In genomic region chr17:3650377-3650776, GRCm38 (mm10) we compare ENCODE assay signal across 28 mouse cellular contexts. TPM values are rescaled to one million over a fixed set of nuclear protein-coding genes. Genes with fewer than 3 reads are reported as not detected.
DNase-seq lines count a peak whose midpoint lies in the region; ATAC-seq lines count a peak whose summit lies in the region.
"Had no signal": no experiment of that assay in that cellular context is flagged by ENCODE, and none has a peak within 500 bp of the region (broad histone marks: within the 10 kb centered on the region; RNA-seq: fewer than 3 reads in every experiment).

No protein-coding gene starts in this region.

- no peaks in the 10 kb centered on the region for H3K4me1 ChIP-seq in forebrain, embryonic 14.5 days (ENCODE audit: control insufficient read depth, insufficient read depth, low read length)
- H3K4me1 ChIP-seq in forebrain, embryonic 11.5 days (replicated peaks; ENCODE audit: control insufficient read depth, insufficient read depth, low read length), result no peaks in the 10 kb centered on the region
- H3K4me1 ChIP-seq in midbrain, embryonic 11.5 days (ENCODE audit: control insufficient read depth, insufficient read depth, low read length), result no peaks in the 10 kb centered on the region
- peaks cover 2% of the 10 kb centered on the region for H3K4me1 ChIP-seq in midbrain, embryonic 16.5 days (ENCODE audit: control insufficient read depth, insufficient read depth, low read length)
- H3K4me1 ChIP-seq in midbrain, embryonic 14.5 days (ENCODE audit: control insufficient read depth, insufficient read depth, low read length), result peaks cover 7% of the 10 kb centered on the region
- H3K4me1 ChIP-seq: forebrain, embryonic 15.5 days; hindbrain, embryonic 10.5 days had no signal

- ATAC-seq in forebrain, embryonic 14.5 days, result no peak
- no peak for ATAC-seq in forebrain, embryonic 11.5 days (replicated peaks; ENCODE audit: low FRiP score)
- peak; percentile 55; the same call in 1 of the 2 replicates for ATAC-seq in midbrain, embryonic 11.5 days (ENCODE audit: low FRiP score)
- ATAC-seq in midbrain, embryonic 16.5 days, result no peak
- no peak for ATAC-seq in midbrain, embryonic 14.5 days (ENCODE audit: low FRiP score, low TSS enrichment)
- ATAC-seq: activated CD4-positive, CD25-positive, alpha-beta regulatory T cell, adult 4 months; forebrain, embryonic 15.5 days; hindbrain, postnatal 0 days had no signal

- no peak overlapping the region for H3K4me3 ChIP-seq in forebrain, embryonic 14.5 days (ENCODE audit: low read depth, low read length)
- H3K4me3 ChIP-seq in forebrain, embryonic 11.5 days (ENCODE audit: low read depth, low read length), result no peak overlapping the region
- H3K4me3 ChIP-seq in midbrain, embryonic 11.5 days (ENCODE audit: low read depth, low read length), result no peak overlapping the region
- no peak overlapping the region for H3K4me3 ChIP-seq in midbrain, embryonic 16.5 days (ENCODE audit: low read depth, low read length)
- no peak overlapping the region for H3K4me3 ChIP-seq in midbrain, embryonic 14.5 days (replicated peaks; ENCODE audit: low read depth, low read length)
- H3K4me3 ChIP-seq: forebrain, embryonic 10.5 days; forebrain, embryonic 15.5 days; hindbrain, embryonic 10.5 days had no signal

- no peaks in the 10 kb centered on the region for H3K27me3 ChIP-seq in forebrain, embryonic 14.5 days (replicated peaks; ENCODE audit: control insufficient read depth, insufficient read depth, low read length)
- H3K27me3 ChIP-seq in forebrain, embryonic 11.5 days (ENCODE audit: control insufficient read depth, insufficient read depth, low read length), result no peaks in the 10 kb centered on the region
- no peaks in the 10 kb centered on the region for H3K27me3 ChIP-seq in midbrain, embryonic 11.5 days (ENCODE audit: control insufficient read depth, insufficient read depth, low read length)
- no peaks in the 10 kb centered on the region for H3K27me3 ChIP-seq in midbrain, embryonic 16.5 days (ENCODE audit: control insufficient read depth, insufficient read depth, low read depth, low read length)
- H3K27me3 ChIP-seq in midbrain, embryonic 14.5 days (ENCODE audit: control insufficient read depth, insufficient read depth, low read length), result no peaks in the 10 kb centered on the region
- H3K27me3 ChIP-seq: forebrain, embryonic 15.5 days had no signal

- no peaks in the 10 kb centered on the region for H3K9me3 ChIP-seq in forebrain, embryonic 14.5 days (replicated peaks; ENCODE audit: control insufficient read depth, low read length)
- H3K9me3 ChIP-seq in forebrain, embryonic 11.5 days (ENCODE audit: control insufficient read depth, low read length), result no peaks in the 10 kb centered on the region
- H3K9me3 ChIP-seq in midbrain, embryonic 11.5 days (ENCODE audit: control insufficient read depth, low read length), result no peaks in the 10 kb centered on the region
- H3K9me3 ChIP-seq in midbrain, embryonic 16.5 days (replicated peaks; ENCODE audit: control insufficient read depth, low read length, poor library complexity, severe bottlenecking), result no peaks in the 10 kb centered on the region
- H3K9me3 ChIP-seq in midbrain, embryonic 14.5 days (ENCODE audit: control insufficient read depth, low read length), result no peaks in the 10 kb centered on the region
- H3K9me3 ChIP-seq: forebrain, embryonic 10.5 days; forebrain, embryonic 15.5 days; hindbrain, embryonic 10.5 days had no signal

- WGBS in forebrain, embryonic 14.5 days, result 23% methylated on average over 3 of the region's 3 CpGs
- WGBS in forebrain, embryonic 11.5 days, result 26% methylated on average over 3 of the region's 3 CpGs
- WGBS in midbrain, embryonic 11.5 days, result 20% methylated on average over 3 of the region's 3 CpGs
- 7% methylated on average over 3 of the region's 3 CpGs for WGBS in midbrain, embryonic 16.5 days
- WGBS in midbrain, embryonic 14.5 days, result 9% methylated on average over 3 of the region's 3 CpGs

- H3K9ac ChIP-seq in forebrain, embryonic 14.5 days (ENCODE audit: low read length), result no peak overlapping the region
- no peak overlapping the region for H3K9ac ChIP-seq in forebrain, embryonic 11.5 days (ENCODE audit: low read length)
- H3K9ac ChIP-seq in midbrain, embryonic 11.5 days (ENCODE audit: low read length), result no peak overlapping the region
- no peak overlapping the region for H3K9ac ChIP-seq in midbrain, embryonic 16.5 days (ENCODE audit: low read depth, low read length)
- H3K9ac ChIP-seq in midbrain, embryonic 14.5 days (replicated peaks; ENCODE audit: low read length), result no peak overlapping the region
- H3K9ac ChIP-seq: forebrain, embryonic 15.5 days; hindbrain, embryonic 14.5 days had no signal

- no peaks in the 10 kb centered on the region for H3K36me3 ChIP-seq in forebrain, embryonic 14.5 days (ENCODE audit: control insufficient read depth, insufficient read depth, low read length)
- H3K36me3 ChIP-seq in forebrain, embryonic 11.5 days (ENCODE audit: control insufficient read depth, insufficient read depth, low read length), result no peaks in the 10 kb centered on the region
- no peaks in the 10 kb centered on the region for H3K36me3 ChIP-seq in midbrain, embryonic 11.5 days (ENCODE audit: control insufficient read depth, insufficient read depth, low read length)
- no peaks in the 10 kb centered on the region for H3K36me3 ChIP-seq in midbrain, embryonic 16.5 days (ENCODE audit: control insufficient read depth, insufficient read depth, low read length)
- H3K36me3 ChIP-seq in midbrain, embryonic 14.5 days (ENCODE audit: control insufficient read depth, insufficient read depth, low read length), result no peaks in the 10 kb centered on the region
- H3K36me3 ChIP-seq: forebrain, embryonic 10.5 days; forebrain, embryonic 15.5 days; hindbrain, embryonic 10.5 days had no signal

- peak; percentile 17 for DNase-seq in forebrain, embryonic 14.5 days (ENCODE audit: low spot score)
- no peak for DNase-seq in forebrain, embryonic 11.5 days (ENCODE audit: low spot score)
- DNase-seq in midbrain, embryonic 11.5 days (ENCODE audit: low spot score, missing footprints), result no peak
- DNase-seq in midbrain, embryonic 14.5 days, result peak; percentile 54
- DNase-seq in thymus, postnatal 14 days, result no peak
- no peak for DNase-seq in gastrocnemius, postnatal 25 days
- DNase-seq: adrenal gland, adult 8-10 months; adrenal gland, postnatal 25 days; cerebellum, adult 18-20 months; cerebellum, adult 9-10 months; cerebellum, postnatal 14 days; gastrocnemius, postnatal 36 days; heart, postnatal 36 days had no signal

- no peak overlapping the region for H3K4me2 ChIP-seq in forebrain, embryonic 14.5 days (ENCODE audit: low read length)
- H3K4me2 ChIP-seq in forebrain, embryonic 11.5 days (ENCODE audit: low read depth, low read length, severe bottlenecking), result no peak overlapping the region
- no peak overlapping the region for H3K4me2 ChIP-seq in midbrain, embryonic 11.5 days
- no peak overlapping the region for H3K4me2 ChIP-seq in midbrain, embryonic 16.5 days (ENCODE audit: low read length)
- H3K4me2 ChIP-seq in midbrain, embryonic 14.5 days (ENCODE audit: low read length), result no peak overlapping the region
- H3K4me2 ChIP-seq: forebrain, embryonic 15.5 days; heart, embryonic 11.5 days; hindbrain, embryonic 14.5 days had no signal

- H3K27ac ChIP-seq in forebrain, embryonic 14.5 days (ENCODE audit: low read depth, low read length), result no peak overlapping the region
- no peak overlapping the region for H3K27ac ChIP-seq in forebrain, embryonic 11.5 days (ENCODE audit: low read depth, low read length)
- H3K27ac ChIP-seq in midbrain, embryonic 11.5 days (ENCODE audit: low read depth, low read length), result no peak overlapping the region
- H3K27ac ChIP-seq in midbrain, embryonic 16.5 days (ENCODE audit: low read length), result no peak overlapping the region
- H3K27ac ChIP-seq in midbrain, embryonic 14.5 days (replicated peaks; ENCODE audit: low read depth, low read length), result no peak overlapping the region
- H3K27ac ChIP-seq: forebrain, embryonic 10.5 days; forebrain, embryonic 15.5 days; hindbrain, embryonic 10.5 days; hindbrain, embryonic 14.5 days; hindbrain, postnatal 0 days had no signal

RNA-seq across cellular contexts. Expression of gene Nox3, which starts 45.7 kb away (rescaled TPM):
- not detected in 2 replicates for polyA plus RNA-seq in forebrain, embryonic 14.5 days (2014; fragmentation: Nextera tagmentation; extraction: Ambion mirVana)
- polyA plus RNA-seq in forebrain, embryonic 11.5 days (2014; fragmentation: Nextera tagmentation; extraction: Ambion mirVana), result not detected in 2 replicates
- not detected in 2 replicates for polyA plus RNA-seq in midbrain, embryonic 11.5 days (2014; fragmentation: Nextera tagmentation; extraction: Ambion mirVana)
- not detected in 2 replicates for polyA plus RNA-seq in midbrain, embryonic 16.5 days (2015; fragmentation: Nextera tagmentation; extraction: Ambion mirVana)
- polyA plus RNA-seq in midbrain, embryonic 14.5 days (2014; fragmentation: Nextera tagmentation; extraction: Ambion mirVana), result not detected in 2 replicates
- total RNA-seq in gastrocnemius, postnatal 25 days (2021), result not detected
- total RNA-seq: adrenal gland, adult 8-10 months; adrenal gland, postnatal 25 days; ES-E14; gastrocnemius, adult 8-10 months; gastrocnemius, postnatal 36 days; granulocyte monocyte progenitor cell, adult 5-6 weeks; heart, adult 8-10 months; heart, postnatal 36 days; hindbrain, postnatal 0 days had no signal
- polyA plus RNA-seq: activated CD4-positive, CD25-positive, alpha-beta regulatory T cell, adult 4 months; embryonic facial prominence, embryonic 11.5 days; forebrain, embryonic 10.5 days; forebrain, embryonic 15.5 days; heart, embryonic 11.5 days; heart, embryonic 14.5 days; heart, postnatal 0 days; hindbrain, embryonic 10.5 days; hindbrain, embryonic 14.5 days; hindbrain, postnatal 0 days had no signal

Comparison
In these comparisons a context has a peak if more than half of its experiments do, and no peak if none do; other contexts are left out.
1. DNase-seq: peak in forebrain, embryonic 14.5 days (single experiment) and midbrain, embryonic 14.5 days (single experiment); none in forebrain, embryonic 11.5 days (single experiment), midbrain, embryonic 11.5 days (single experiment), thymus, postnatal 14 days (single experiment) and gastrocnemius, postnatal 25 days (single experiment).